Mouse (Mus musculus): ENCODE measurements around the gene Lsm7.
A peak's percentile ranks its signal among the peaks of the same experiment; 100 is the strongest.
"Not testable (repeated sequence)": the region's sequence is repeated elsewhere in the genome, so short reads cannot be mapped to it uniquely, and the experiment has no call there.

Lsm7 gene

DNA sequence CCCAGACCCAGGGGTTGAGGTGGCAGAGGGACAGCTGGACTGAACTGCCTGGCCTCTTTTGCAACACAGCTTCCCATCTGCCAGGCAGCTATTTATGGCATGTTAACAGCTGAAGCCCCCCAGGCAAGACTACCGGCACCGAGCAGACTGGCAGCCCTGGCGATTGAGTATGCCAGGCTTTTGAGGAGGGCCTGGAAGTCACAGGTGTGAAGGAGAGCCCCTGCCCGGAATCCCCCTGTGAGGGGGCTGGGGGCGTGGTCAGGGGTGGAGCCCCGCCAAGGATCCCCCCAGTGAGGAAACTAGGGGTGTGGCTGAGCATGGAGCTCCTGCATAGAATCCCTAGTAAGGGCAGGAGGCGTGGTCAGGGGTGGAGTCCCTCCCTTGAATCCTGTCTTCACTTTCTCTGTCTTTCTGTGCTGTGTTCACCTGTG lies 18.0 kb downstream of the Lsm7 start:
- DNase-seq (ENCODE audit: low read depth), result no peak

DNA sequence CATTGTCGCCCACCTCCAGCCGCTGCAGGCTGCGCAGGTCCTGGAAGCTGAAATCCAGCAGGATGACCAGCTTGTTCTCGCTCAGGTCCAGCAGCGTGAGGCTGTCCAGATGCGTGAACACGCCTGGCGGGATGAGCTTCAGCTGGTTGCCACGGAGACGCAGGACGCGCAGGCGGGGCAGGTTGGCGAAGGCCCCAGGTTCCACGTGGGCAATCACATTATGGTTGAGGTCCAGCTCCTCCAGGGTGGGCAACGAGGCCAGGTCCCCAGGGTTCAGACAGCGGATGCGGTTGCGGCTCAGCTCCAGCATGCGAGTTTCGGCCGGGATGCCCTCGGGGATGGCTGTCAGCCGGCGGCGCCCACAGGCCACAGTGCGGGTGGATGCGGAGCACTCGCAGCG lies 19.4 kb downstream of the Lsm7 start:
- no peak for DNase-seq (ENCODE audit: low read depth)

GRCm38 (mm10) chr10:80832818-80833217 lies 22.2 kb downstream of the Lsm7 start:
- no peak for DNase-seq (ENCODE audit: low read depth)

DNA sequence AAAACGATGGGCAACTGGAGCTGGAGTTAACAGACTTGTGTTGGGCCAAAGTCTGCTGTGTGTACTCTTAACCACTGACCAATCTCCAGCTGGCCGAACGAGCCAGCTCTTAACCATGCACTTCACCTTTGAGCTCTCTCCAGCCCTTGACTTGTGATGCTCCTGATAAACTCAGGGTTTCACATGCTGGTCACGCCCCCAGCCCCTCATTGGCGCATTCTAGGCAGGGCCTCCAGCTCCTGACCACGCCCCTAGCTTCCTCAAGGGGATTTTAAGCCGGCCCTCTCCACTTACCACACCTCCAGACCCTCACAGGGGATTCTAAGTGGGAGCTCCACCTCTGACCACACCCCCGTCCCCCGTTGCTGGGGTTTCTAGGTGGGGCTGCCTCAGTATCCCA lies 23.9 kb downstream of the Lsm7 start:
- DNase-seq (ENCODE audit: low read depth), result peak; percentile 40

- DNase-seq (ENCODE audit: low read depth), result no peak
These were observed 25.4 kb downstream of the Lsm7 start for GRCm38 (mm10) chr10:80829359-80830278.

- not testable (repeated sequence) for DNase-seq (ENCODE audit: low read depth)
These were observed 26.4 kb downstream of the Lsm7 start for GRCm38 (mm10) chr10:80828587-80828986.

- DNase-seq (ENCODE audit: low read depth), result no peak
These were observed 27.1 kb downstream of the Lsm7 start for GRCm38 (mm10) chr10:80827870-80828420.

DNA sequence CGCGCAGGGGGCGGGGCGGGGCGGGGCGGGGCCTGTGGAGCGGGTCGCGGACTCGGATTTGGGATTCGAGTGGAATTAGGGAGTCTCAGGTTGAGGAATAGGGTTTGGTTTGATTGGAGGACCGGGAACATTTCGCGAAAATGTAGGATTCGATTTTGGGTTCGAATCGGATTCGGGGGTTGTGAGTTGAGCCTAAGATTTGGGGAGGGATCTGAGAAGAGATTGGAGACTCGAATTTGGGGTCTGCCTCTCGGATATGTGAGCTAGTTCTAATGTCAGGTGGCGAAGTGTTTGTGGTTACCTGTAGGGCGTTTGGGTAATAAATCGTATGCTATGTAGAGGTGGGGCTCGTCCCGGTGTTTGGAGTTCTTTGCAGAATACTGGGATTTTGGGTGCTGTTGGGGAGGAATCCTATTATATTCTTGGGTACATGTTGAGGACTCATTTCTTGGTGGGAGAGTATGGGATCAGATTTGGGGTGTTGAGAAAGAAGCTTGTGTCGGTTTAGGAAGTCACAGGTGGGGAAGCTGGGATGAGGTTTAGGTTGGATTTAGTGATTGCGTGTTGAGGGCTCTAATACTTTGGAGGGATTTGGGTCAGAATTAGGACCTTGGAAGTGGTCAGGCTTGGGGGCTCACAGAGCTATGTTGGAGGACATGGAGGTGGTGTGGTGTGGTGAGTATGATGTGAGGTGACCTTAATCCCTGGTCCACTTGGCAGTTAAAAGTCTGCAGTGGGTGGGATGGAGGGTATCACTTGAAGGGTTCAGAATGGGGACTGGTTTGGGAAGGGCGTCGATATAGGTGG lies 27.7 kb downstream of the Lsm7 start:
- DNase-seq (ENCODE audit: low read depth), result no peak

- peak; percentile 99 for DNase-seq (ENCODE audit: low read depth)
These were observed 28.6 kb downstream of the Lsm7 start, which contains the start of gene Oaz1 for GRCm38 (mm10) chr10:80826151-80827062. Oaz1 (plus strand) TSS chr10:80826656.

DNA sequence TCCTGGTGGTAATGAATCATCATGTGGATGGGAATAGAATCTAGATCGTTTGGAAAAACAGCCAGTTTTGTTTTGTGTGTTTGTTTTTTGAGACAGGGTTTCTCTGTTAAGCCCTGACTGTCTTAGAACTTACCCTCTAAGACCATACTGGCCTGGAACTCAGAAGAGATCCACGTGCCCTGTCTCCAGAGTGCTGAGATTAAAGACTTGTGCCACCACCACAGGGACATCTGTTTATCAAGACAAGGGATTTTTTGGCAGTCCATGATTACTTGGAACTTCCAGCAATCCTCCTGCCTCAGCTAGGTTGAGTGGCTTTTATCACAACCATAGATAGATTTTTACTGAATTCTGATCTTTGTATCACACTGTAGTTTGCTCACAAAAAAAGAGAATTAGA lies 30.2 kb downstream of the Lsm7 start:
- no peak for DNase-seq (ENCODE audit: low read depth)

DNA sequence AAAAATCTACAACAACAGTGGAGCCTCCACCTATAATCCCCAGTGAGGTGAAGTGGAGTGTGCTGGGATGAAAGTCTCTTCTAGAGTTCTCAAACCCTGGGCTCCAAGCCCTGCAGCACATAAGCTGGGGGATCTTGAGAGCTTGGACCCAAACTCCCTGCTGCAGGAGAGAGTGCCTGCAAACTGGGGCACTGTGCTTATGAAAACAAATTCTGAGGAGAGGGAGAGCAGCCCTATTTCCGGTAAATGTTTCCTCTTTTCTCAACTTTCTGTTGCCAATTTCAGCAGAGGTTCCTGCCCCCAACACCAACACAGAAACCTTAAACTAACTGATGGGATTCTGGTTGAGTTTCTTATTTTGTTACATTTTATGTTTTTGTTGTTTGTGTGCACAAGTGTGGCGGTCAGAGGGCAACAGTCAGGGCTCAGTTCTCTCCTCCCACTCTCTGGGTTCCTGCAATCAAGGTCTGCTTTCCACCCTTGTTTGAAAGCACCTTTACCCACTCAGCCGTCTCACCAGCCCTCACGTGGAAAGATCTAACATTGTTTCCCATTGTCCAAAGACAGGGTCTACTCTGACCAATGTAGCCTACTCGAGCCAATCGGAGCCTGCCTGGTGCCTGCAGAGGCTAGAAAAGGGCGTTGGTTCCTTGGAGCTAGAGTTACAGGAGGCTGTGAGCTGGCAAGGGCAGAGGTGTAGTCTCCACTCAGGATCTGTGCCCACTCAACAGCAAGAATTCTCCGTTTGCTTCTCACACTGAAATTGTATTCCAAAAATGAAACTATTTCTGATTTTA lies 31.0 kb downstream of the Lsm7 start:
- peak; percentile 59 for DNase-seq (ENCODE audit: low read depth)

DNA sequence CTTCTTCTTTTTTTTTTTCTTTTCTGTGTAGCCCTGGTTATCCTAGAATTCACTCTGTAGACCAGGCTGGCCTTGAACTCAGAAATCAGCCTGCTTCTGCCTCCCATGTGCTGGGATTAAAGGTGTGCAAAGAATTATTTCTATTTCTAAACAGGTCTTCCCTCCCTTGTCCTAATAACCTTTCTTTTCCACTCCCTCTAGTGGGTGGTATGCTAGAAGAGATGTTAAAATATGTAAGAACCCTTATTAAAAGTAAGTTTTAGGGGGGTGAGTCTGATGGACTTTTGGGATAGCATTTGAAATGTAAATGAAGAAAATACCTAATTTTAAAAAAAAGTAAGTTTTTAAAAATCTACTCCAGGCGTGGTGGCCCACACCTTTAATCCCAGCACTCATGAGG lies 31.7 kb downstream of the Lsm7 start:
- DNase-seq (ENCODE audit: low read depth), result no peak

DNA sequence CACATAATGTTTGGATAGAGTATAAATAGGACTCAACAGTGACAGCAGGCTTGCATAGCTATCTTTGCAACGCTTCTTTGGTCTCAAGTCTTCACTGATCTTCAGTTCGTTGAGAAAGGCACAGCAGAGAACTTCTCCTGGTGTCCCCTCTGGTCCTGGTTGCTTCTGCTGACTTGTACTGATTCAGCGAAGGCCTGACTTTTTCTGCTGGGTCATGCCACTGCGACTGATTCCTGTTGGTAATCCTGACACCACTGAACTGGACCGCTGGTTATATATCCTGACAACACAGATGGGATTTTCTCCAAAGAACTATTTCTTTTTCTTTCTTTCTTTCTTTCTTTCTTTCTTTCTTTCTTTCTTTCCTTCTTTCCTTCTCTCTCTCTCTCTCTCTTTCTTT lies 32.5 kb downstream of the Lsm7 start:
- no peak for DNase-seq (ENCODE audit: low read depth)

DNA sequence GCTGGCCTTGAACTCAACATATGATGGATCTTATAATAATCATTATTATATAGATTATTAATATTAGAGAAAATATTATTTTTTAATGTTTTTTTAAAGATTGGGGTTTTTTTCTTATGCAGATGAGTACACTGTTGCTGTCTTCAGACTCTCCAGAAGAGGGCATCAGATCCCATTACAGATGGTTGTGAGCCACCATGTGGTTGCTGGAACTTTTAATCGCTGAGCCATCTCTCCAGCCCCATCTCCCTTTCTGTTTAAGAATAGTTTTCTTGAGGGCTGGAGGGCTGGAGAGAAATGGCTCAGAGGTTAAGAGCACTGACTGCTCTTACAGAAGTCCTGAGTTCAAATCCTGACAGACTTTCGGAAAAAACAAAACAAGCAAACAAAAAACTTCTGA lies 33.0 kb downstream of the Lsm7 start:
- peak; percentile 66 for DNase-seq (ENCODE audit: low read depth)

DNA sequence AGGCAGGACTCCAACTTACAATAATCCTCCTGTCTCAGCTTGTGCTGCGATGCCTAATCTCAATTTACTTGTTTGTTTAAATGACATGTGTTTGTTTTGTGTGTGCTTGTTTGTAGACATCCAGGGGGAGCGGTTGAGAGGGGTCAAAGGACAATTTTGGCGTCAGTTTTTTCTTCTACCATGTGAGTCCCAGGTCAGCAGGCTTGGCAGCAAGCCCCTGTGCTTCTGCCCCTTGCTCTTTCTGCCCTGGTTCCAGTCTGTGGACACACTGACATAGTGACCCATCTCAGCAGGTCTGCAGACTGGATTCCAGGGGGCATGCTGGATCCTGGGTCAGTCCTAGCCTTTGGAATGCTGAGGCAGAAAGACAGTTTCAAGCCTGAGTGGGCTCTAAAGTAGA lies 35.6 kb downstream of the Lsm7 start:
- no peak for DNase-seq (ENCODE audit: low read depth)

DNA sequence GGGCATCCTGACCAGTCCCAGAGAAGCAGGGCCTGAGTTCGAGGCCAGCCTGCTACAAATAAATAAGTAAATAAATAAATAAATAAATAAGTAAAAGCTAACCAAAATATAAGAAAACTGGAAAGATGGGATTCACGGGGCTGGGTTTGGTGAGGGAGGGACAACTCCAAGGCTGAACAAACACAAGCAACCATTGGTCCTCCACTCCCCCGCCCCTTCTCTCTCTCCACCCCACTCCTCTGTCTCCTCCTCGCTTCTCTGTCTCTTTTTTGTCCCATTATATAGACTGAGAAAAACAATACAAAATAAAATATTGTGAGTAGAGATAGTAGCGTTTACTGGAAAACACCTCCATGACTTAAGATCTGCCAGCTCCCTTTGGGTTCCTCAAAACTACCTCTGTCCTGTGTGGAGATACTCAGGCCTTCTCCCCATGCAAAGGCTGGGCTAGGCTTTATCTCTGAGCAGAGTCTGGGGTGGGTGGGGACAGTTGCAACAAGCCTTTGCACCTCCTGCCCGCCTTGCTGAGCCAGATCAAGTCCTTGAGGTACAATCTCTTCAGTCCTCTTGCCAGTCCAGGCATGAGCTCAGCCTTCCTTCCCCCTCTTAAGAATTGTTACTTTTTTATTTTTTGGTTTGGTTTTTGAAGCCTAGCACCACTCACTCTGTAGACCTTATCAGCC lies 36.3 kb downstream of the Lsm7 start:
- DNase-seq (ENCODE audit: low read depth), result no peak

DNA sequence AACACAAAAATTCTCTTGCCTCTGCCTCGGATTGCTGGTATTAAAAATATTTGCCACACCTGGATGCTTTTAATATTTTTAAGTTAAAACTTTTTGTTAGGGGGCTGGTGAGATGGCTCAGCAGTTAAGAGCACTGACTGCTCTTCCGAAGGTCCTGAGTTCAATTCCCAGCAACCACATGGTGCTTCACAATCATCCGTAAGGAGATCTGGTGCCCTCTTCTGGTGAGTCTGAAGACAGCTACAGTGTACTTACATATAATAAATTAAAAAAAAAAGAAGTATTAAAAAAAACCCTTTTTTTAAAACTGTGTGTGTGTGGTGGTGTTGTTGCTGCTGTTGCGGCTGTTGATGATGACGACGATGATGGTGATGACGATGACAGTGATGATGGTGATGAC lies 37.1 kb downstream of the Lsm7 start:
- DNase-seq (ENCODE audit: low read depth), result not testable (repeated sequence)

- no peak for DNase-seq (ENCODE audit: low read depth)
These were observed 37.8 kb downstream of the Lsm7 start for GRCm38 (mm10) chr10:80817164-80817563.

DNA sequence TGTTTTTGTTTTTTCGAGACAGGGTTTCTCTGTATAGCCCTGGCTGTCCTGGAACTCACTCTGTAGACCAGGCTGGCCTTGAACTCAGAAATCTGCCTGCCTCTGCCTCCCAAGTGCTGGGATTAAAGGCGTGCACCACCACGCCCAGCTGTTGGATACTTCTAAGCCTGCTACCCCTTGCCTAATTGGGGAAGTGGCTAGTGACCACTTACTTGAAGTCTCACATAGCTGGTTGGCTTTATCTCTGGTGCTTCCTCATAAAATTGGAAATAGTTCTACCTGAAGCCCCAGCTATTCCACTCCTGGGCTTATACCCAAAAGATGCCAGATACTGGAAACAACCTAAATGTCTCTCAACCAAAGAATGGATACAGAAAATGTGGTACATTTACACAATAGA lies 38.7 kb downstream of the Lsm7 start:
- not testable (repeated sequence) for DNase-seq (ENCODE audit: low read depth)

GRCm38 (mm10) chr10:80814800-80815199 lies 40.2 kb downstream of the Lsm7 start:
- DNase-seq (ENCODE audit: low read depth), result no peak

All from naive thymus-derived CD4-positive, alpha-beta T cell, adult 2 months (primary cell).